Mouse (Mus musculus): ENCODE measurements around the gene Cfap46.

Gene Cfap46

DNA sequence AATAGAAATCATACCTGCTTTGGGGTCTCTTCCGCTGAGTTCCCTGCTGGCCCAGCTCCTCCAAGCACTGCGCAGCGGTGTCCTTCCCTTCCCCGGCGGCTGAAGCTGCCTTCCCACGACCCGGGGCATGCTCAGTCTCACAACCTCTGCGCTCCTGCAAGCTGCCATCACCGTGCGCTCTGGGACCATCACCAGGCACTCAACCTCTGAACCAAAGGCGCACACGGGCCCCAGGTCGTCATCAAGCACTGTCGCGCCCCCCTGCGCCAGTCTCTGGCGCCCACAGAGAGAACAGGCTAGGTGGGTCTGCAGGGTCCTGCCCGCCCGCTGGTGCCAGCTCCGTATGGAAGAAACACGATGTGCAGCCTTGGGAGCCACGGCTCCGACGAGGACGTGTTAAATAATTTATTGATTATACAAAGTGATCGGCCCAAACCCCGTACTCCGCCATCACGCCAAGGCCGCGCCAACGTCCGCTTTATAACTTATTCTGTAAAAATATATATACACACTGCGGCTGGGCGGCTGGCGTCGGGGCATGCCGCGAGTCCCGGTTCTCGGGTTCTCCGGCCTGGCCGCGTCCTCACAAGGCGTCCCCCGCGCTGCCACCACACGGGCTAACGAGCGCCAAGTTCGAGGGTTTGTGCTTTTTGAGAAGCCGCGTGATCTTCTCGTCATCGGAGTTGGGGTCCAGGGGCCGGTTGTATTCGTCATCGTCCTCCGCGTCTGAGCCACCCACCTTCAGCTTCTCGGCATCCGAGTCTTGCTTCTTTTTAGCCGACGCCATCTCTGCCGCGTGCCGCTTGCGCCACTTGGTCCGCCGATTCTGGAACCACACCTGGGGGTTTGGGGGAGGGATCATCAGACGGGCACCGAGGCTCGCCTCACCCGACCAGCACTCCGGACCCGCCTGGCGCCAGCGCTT lies 102.5 kb downstream of the Cfap46 start:
- no peak for DNase-seq (ENCODE audit: low spot score)

GRCm38 (mm10) chr7:139579261-139579905 lies 104.2 kb downstream of the Cfap46 start:
- no peak for DNase-seq (ENCODE audit: low spot score)

DNA sequence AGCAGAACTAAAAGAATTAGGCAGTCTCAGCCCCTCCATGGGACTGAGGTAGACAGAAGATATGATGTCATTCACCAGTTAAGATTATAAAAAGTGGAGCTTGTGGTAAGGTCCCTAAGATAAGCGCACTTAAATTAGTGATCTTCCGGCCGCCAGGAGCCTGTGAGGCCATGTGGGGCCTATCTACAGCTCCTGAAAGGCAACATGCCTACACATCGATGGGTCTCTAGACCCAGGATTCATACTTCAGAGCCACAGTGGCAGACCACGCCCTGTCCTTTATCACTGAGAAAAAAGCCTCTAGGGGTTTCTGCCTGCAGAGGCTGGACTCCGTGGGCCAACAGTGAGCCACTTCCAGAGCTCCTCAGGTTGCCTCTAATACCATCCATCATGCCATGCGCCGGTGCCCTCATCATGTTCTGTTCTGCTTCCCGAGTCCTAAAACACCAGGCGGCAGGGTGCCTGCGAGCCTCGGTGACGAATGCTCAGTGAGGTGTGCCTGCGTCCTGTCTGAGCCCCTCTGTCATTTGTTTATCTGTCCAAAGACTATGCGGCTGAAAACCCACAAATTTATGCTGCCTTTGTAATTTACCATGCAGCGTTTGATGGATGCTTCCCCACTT lies 107.4 kb downstream of the Cfap46 start:
- DNase-seq (ENCODE audit: low spot score) = no peak

DNA sequence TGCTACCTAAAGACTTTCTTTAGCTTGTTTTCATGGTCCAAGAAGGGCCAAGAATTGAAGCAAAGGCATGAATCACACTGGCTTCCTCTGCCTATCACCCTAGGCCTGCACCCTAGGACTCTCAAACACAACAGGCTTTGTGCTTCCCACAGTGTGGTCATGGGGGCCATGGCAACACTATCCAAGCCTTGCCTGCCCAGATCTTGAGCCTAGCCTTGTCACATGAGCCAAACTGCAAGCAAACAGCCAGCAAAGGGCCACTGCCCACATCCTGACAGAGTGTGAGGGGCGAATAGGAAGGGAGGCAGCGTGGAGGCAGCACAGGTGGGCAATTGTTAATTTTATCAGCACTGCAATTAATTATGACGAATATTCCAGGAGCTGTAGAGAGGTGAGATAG lies 111.0 kb downstream of the Cfap46 start:
- no peak for DNase-seq (ENCODE audit: low spot score)

- no peak for DNase-seq (ENCODE audit: low spot score)
These were observed 112.8 kb downstream of the Cfap46 start for GRCm38 (mm10) chr7:139570788-139571187.

DNA sequence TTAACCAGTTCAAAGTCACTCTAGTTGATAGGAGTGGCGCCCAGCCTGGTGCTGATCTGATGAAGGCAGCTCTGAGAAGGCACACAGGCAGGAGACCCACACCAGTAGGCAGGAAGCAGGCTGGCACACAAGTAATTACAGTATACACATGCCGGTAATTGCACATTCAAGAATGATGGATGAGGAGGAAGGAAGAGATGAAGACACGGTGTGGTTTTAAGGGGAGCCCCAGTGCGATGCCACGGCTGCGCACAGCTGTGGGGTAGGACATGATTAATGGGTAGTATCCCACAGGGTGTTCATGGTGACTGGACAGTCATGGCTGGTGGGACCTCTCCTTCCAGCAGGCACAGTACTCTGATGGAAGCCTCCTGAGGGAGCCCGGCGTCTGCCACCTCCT lies 117.1 kb downstream of the Cfap46 start:
- no peak for DNase-seq (ENCODE audit: low spot score)

DNA sequence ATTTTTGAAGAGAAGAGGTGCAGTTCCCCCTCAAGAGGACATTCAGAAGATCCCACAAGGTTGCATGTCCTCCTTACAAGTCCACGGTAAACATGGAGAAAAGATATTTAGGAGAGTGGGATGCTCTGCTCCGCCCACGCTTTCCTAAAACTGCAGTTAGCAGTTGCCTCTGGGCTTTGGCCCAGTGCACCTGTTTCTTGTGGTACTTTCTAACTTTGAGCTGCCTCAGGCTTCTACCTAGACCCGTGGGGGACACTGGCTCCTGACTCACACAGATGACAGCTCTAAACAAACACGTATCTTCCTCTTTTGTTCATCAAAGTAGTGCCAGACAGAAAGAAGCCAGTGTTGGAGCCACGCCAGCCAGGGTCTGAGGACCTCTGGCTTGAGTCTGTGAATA lies 117.6 kb downstream of the Cfap46 start:
- DNase-seq (ENCODE audit: low spot score) = no peak

DNA sequence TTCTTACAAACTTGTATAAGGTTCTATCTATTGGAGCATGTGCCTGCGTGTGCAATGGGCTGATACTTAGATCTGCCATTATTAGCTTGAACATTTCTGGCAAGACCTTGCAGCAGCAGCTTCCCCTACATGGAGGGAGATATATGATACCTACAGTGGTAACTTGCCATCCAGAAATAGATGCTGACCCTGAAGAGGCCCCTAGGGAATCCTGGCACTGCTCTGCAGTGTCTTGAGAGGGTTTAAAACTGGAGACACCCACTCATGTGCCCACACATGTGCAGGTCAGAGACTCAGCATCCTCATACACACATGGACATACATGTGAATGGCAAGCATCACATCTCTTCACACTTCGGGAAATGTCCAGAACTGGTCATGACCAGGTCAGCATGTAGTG lies 119.5 kb downstream of the Cfap46 start:
- no peak for DNase-seq (ENCODE audit: low spot score)

GRCm38 (mm10) chr7:139563425-139563824 lies 120.2 kb downstream of the Cfap46 start:
- no peak for DNase-seq (ENCODE audit: low spot score)

DNA sequence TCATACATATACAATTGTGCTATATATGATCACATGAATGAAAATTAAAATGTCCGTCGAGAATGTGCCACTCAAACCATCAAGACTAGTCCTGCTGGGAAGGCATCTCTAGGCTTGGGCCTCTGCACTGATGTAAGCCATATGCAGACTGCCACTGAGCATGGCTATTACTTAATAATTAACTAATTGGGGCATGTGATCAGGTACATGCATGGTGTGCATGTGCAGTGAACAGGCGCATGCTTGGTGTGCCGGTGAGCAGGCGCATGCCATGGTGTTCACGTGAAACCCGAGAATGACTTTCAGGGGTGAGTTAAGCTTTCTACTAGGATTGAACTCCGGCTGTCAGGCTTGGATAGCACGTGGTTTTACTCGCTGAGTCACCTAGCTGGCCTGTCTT lies 124.0 kb downstream of the Cfap46 start:
- no peak for DNase-seq (ENCODE audit: low spot score)

GRCm38 (mm10) chr7:139556746-139557526 lies 126.7 kb downstream of the Cfap46 start:
- no peak for DNase-seq (ENCODE audit: low spot score)

DNA sequence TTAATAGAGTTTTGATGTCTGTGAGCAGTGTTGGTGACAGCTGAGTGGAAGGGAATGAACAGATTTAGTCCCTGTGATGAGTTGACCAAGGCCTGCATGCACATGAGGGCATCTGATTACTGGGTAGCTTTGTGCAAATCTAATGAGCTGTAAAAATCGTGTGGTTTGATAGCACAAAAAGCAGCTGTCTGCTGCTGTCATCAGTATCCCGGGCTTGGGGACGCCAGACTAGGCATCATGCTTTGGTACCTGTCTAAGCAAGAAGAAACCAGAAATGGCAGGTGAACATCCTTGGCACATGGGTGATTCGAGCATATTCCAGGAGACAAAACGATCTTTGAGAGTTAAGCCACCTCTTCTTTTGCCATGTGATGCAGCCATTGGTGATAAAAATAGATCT lies 127.3 kb downstream of the Cfap46 start:
- DNase-seq (ENCODE audit: low spot score) = no peak

- DNase-seq (ENCODE audit: low spot score) = no peak
These were observed 132.1 kb downstream of the Cfap46 start for GRCm38 (mm10) chr7:139551519-139551918.

Data from c-Kit-positive CD71-positive TER-119-positive erythroid progenitor cells, embryonic 14.5 days (primary cell).